Mouse (Mus musculus): Measurements from ENCODE around the gene Dhx8.

- TF ChIP-seq CTCF (IDR thresholded peaks at IDR 0.05; ENCODE audit: borderline replicate concordance, insufficient read depth, low read depth, low read length) (no peak), POLR2A (IDR thresholded peaks at IDR 0.05; ENCODE audit: borderline replicate concordance, insufficient read depth, low read length) (no peak)
Measured at GRCm38 (mm10) chr11:101725043-101725442, 7.7 kb upstream of the Dhx8 start.

All from cerebellum, adult 2 months (tissue).